Mouse (Mus musculus): ENCODE results near the gene Slc25a53. TPM values are rescaled to one million over a fixed set of nuclear protein-coding genes. Genes with fewer than 3 reads are reported as not detected.
"Not testable (repeated sequence)": the region's sequence is repeated elsewhere in the genome, so short reads cannot be mapped to it uniquely, and the experiment has no call there.

The Slc25a53 gene
- polyA plus RNA-seq, 1 experiment: 4.2 TPM

DNA sequence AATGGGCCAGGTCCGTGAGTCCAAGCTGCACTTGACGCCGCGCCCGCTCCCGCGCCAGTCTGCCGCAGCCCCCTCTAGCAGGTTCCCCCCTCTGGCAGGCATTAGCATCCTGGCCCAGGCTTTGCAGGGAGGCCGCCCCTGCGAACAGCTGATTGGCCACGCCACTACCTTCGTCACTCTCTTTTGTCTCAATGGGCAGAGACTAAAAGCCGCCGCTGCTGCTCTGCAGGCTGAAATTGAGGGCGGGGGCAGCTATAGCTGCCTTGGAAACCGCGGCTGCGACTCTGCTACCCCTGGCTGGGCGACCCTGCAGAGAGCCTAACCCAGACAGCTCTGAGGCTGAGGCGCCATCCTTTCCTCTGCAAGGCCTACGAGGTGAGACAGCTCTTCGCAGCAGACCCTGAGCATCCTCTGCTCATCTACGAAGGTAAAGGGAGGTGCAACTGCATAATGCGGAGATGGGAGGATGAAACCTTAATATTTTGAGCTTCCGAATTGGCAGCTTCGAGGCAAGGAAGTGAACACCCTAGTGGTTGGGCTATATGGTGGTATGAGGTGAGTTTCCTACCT, 45.0 kb downstream of the Slc25a53 start, which contains the start of gene Zcchc18:
Gene Zcchc18, plus strand, starts transcription at position 178 of the 570 bp plus-strand sequence.
- peaks cover 2% of the 10 kb centered on the region; the same call in 1 of the 2 replicates for H3K4me1 ChIP-seq (ENCODE audit: control insufficient read depth, insufficient read depth, low read length)
- no peaks in the 10 kb centered on the region for H3K36me3 ChIP-seq (ENCODE audit: control insufficient read depth, insufficient read depth, low read length)
- H3K27me3 ChIP-seq (ENCODE audit: control insufficient read depth, insufficient read depth, low read length): no peaks in the 10 kb centered on the region
- TF ChIP-seq POLR2A (IDR thresholded peaks at IDR 0.05; ENCODE audit: control insufficient read depth, low read depth, low read length): no peak
- H3K27ac ChIP-seq (ENCODE audit: control insufficient read depth, insufficient read depth, low read depth, low read length): peak within 1 kb of the TSS; percentile 52
- peak within 1 kb of the TSS; percentile 73 for H3K4me3 ChIP-seq (ENCODE audit: control insufficient read depth, low read depth, low read length)

- Histone ChIP-seq H3K36me3 (ENCODE audit: control insufficient read depth, insufficient read depth, low read length) (no peaks in the 10 kb centered on the region), H3K4me1 (ENCODE audit: control insufficient read depth, insufficient read depth, low read length) (peaks cover 2% of the 10 kb centered on the region; the same call in 1 of the 2 replicates), H3K4me3 (ENCODE audit: control insufficient read depth, low read depth, low read length) (peak overlapping the region; percentile 73), H3K27me3 (ENCODE audit: control insufficient read depth, insufficient read depth, low read length) (no peaks in the 10 kb centered on the region), H3K27ac (ENCODE audit: control insufficient read depth, insufficient read depth, low read depth, low read length) (peak overlapping the region; percentile 52; the same call in 1 of the 2 replicates)
- no peak for TF ChIP-seq CTCF (IDR thresholded peaks at IDR 0.05; ENCODE audit: control insufficient read depth, insufficient read depth, insufficient replicate concordance, low read depth, low read length)
Measured at GRCm38 (mm10) chrX:136992191-136992965, 45.7 kb downstream of the Slc25a53 start.

GRCm38 (mm10) chrX:136991274-136991673, 46.8 kb downstream of the Slc25a53 start:
- no peak overlapping the region for H3K4me3 ChIP-seq (ENCODE audit: control insufficient read depth, low read depth, low read length)
- no peak for TF ChIP-seq CTCF (IDR thresholded peaks at IDR 0.05; ENCODE audit: control insufficient read depth, insufficient read depth, insufficient replicate concordance, low read depth, low read length)
- H3K4me1 ChIP-seq (ENCODE audit: control insufficient read depth, insufficient read depth, low read length): peaks cover 2% of the 10 kb centered on the region; the same call in 1 of the 2 replicates
- no peaks in the 10 kb centered on the region for H3K27me3 ChIP-seq (ENCODE audit: control insufficient read depth, insufficient read depth, low read length)
- H3K36me3 ChIP-seq (ENCODE audit: control insufficient read depth, insufficient read depth, low read length): no peaks in the 10 kb centered on the region
- no peak overlapping the region for H3K27ac ChIP-seq (ENCODE audit: control insufficient read depth, insufficient read depth, low read depth, low read length)

DNA sequence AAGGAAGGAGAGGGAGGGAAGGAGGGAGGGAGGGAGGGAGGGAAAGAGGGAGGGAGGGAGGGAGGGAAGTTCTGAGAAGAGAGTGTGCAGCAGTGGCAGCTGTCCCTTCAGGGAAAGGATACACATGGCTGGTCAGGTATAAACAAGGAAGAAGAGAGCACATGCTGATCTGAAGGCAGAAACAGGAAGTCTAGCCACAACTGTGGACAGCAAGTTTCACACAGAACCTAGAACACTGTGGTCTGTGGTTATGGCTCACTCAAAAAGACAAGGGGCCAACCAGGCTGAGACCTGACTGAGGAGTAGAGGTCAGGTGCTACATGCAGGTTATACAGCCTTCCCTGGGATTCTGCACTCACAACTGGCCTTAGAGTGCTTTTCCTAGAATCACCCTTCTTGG, 52.1 kb downstream of the Slc25a53 start:
- no peaks in the 10 kb centered on the region for H3K36me3 ChIP-seq (ENCODE audit: control insufficient read depth, insufficient read depth, low read length)
- H3K4me1 ChIP-seq (ENCODE audit: control insufficient read depth, insufficient read depth, low read length): no peaks in the 10 kb centered on the region
- H3K4me3 ChIP-seq (ENCODE audit: control insufficient read depth, low read depth, low read length): no peak overlapping the region
- peak overlapping the region; percentile 12; the same call in 1 of the 2 replicates for H3K27ac ChIP-seq (ENCODE audit: control insufficient read depth, insufficient read depth, low read depth, low read length)
- H3K27me3 ChIP-seq (ENCODE audit: control insufficient read depth, insufficient read depth, low read length): no peaks in the 10 kb centered on the region
- TF ChIP-seq CTCF (IDR thresholded peaks at IDR 0.05; ENCODE audit: control insufficient read depth, insufficient read depth, insufficient replicate concordance, low read depth, low read length): no peak
- TF ChIP-seq POLR2A (IDR thresholded peaks at IDR 0.05; ENCODE audit: control insufficient read depth, low read depth, low read length): no peak

- no peak; the same call in 1 of the 2 replicates for TF ChIP-seq CTCF (IDR thresholded peaks at IDR 0.05; ENCODE audit: control insufficient read depth, insufficient read depth, insufficient replicate concordance, low read depth, low read length)
- TF ChIP-seq POLR2A (IDR thresholded peaks at IDR 0.05; ENCODE audit: control insufficient read depth, low read depth, low read length): no peak
- no peaks in the 10 kb centered on the region for H3K4me1 ChIP-seq (ENCODE audit: control insufficient read depth, insufficient read depth, low read length)
- no peak overlapping the region for H3K27ac ChIP-seq (ENCODE audit: control insufficient read depth, insufficient read depth, low read depth, low read length)
- no peak overlapping the region for H3K4me3 ChIP-seq (ENCODE audit: control insufficient read depth, low read depth, low read length)
- H3K27me3 ChIP-seq (ENCODE audit: control insufficient read depth, insufficient read depth, low read length): no peaks in the 10 kb centered on the region
- no peaks in the 10 kb centered on the region for H3K36me3 ChIP-seq (ENCODE audit: control insufficient read depth, insufficient read depth, low read length)
Measured at GRCm38 (mm10) chrX:136978616-136979015, 59.5 kb downstream of the Slc25a53 start.

DNA sequence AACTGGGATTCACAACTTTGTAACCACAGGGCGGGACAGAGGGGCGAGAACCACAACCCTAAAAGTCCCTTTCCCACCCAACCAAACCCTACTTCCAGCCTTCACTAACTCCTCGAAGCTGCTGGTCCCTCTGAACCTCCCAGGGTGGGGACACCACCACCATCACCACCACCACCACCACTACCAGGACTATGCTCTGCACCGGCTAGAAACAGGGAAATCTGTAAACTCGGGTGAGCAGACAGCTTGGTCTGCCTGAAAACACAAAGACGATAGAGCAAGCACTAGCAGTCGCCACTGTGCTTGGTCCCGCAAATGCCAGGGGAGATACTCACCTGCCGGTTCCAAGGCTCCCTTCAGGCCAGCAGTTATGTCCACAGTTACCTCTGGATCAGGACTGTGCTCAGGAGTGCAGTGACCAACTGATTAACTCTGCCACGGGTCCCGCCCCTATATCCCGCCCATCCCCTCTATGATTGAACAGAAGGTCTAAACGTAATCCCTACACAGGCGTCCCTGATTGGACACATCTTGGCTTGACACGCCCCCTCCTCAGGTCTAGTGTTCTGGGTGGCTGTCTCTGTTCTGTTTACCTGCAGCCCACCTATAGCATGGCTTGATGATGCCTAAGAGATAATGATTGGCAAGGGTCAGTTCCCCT, 61.5 kb downstream of the Slc25a53 start, which contains the start of the genes Tmsb15l and Tmsb15b1:
Gene Tmsb15l, minus strand, starts transcription at position 446 of the 661 bp plus-strand sequence.
Gene Tmsb15b1, minus strand, starts transcription at position 451 of the 661 bp plus-strand sequence.
- TF ChIP-seq POLR2A (IDR thresholded peaks at IDR 0.05; ENCODE audit: control insufficient read depth, low read depth, low read length) (peak; percentile 34; the same call in 1 of the 2 replicates), CTCF (IDR thresholded peaks at IDR 0.05; ENCODE audit: control insufficient read depth, insufficient read depth, insufficient replicate concordance, low read depth, low read length) (no peak)
- Histone ChIP-seq H3K36me3 (ENCODE audit: control insufficient read depth, insufficient read depth, low read length) (no peaks in the 10 kb centered on the region), H3K4me3 (ENCODE audit: control insufficient read depth, low read depth, low read length) (peak within 1 kb of the TSS; percentile 91), H3K4me1 (ENCODE audit: control insufficient read depth, insufficient read depth, low read length) (no peaks in the 10 kb centered on the region), H3K27me3 (ENCODE audit: control insufficient read depth, insufficient read depth, low read length) (no peaks in the 10 kb centered on the region), H3K27ac (ENCODE audit: control insufficient read depth, insufficient read depth, low read depth, low read length) (peak within 1 kb of the TSS; percentile 83)

GRCm38 (mm10) chrX:136975397-136975796, 62.7 kb downstream of the Slc25a53 start, which contains the start of gene Tmsb15b2:
Tmsb15b2 (minus strand) TSS chrX:136975497.
- Histone ChIP-seq H3K4me3 (ENCODE audit: control insufficient read depth, low read depth, low read length) (peak within 1 kb of the TSS; percentile 91), H3K27ac (ENCODE audit: control insufficient read depth, insufficient read depth, low read depth, low read length) (peak within 1 kb of the TSS; percentile 83)
- H3K36me3 ChIP-seq (ENCODE audit: control insufficient read depth, insufficient read depth, low read length); H3K4me1 ChIP-seq (ENCODE audit: control insufficient read depth, insufficient read depth, low read length); H3K27me3 ChIP-seq (ENCODE audit: control insufficient read depth, insufficient read depth, low read length): not testable (repeated sequence)
